Mouse (Mus musculus) small intestine, adult 2 months (tissue): Measurements from ENCODE around the gene Upk3bl. TPM values are rescaled to one million over a fixed set of nuclear protein-coding genes. Genes with fewer than 3 reads are reported as not detected.

Experiments
- polyA plus RNA-seq: library from polyadenylated mRNA; depleted of rRNA; stranded (reverse); fragments of >200 nt; gene quantifications from 2 replicates; pipeline ENCODE4 v1.2.3, GENCODE M21; 2012; rRNA removed

Upk3bl gene
- polyA plus RNA-seq, 1 experiment = 1.7 TPM

Other genes starting within 250 kb of the Upk3bl start
- 0.19 and 0.42 TPM in 2 replicates for gene Srrm3, start 247.6 kb upstream of the Upk3bl start, polyA plus RNA-seq
- 91.6 and 121 TPM in 2 replicates for gene Hspb1, start 166.6 kb upstream of the Upk3bl start, polyA plus RNA-seq
- gene Ywhag, start 119.9 kb upstream of the Upk3bl start, polyA plus RNA-seq = 21.2 and 27.3 TPM in 2 replicates
- 3.6 and 3.9 TPM in 2 replicates for gene Ssc4d, start 80.0 kb upstream of the Upk3bl start, polyA plus RNA-seq
- gene Zp3, start 74.4 kb upstream of the Upk3bl start, polyA plus RNA-seq = not detected in 2 replicates
- 8.7 and 17.6 TPM in 2 replicates for gene Dtx2, start 59.7 kb upstream of the Upk3bl start, polyA plus RNA-seq
- gene Upk3b, start 16.0 kb upstream of the Upk3bl start, polyA plus RNA-seq = 1.4 and 3.7 TPM in 2 replicates
- gene Rasa4, start 29.4 kb downstream of the Upk3bl start, polyA plus RNA-seq = 16.5 and 42.8 TPM in 2 replicates
- gene Polr2j, start 62.1 kb downstream of the Upk3bl start, polyA plus RNA-seq = 29.3 and 48.4 TPM in 2 replicates
- 8.9 and 16.9 TPM in 2 replicates for gene Lrwd1, start 81.6 kb downstream of the Upk3bl start, polyA plus RNA-seq
- gene Alkbh4, start 81.7 kb downstream of the Upk3bl start, polyA plus RNA-seq = 11.2 and 25.3 TPM in 2 replicates
- gene Orai2, start 116.2 kb downstream of the Upk3bl start, polyA plus RNA-seq = 28.9 and 31.4 TPM in 2 replicates
- gene Prkrip1, start 144.5 kb downstream of the Upk3bl start, polyA plus RNA-seq = 5.5 and 8.4 TPM in 2 replicates
- 3.2 and 7.3 TPM in 2 replicates for gene Sh2b2, start 192.1 kb downstream of the Upk3bl start, polyA plus RNA-seq